Mouse (Mus musculus): Measurements from ENCODE around the gene Clca1.

DNA sequence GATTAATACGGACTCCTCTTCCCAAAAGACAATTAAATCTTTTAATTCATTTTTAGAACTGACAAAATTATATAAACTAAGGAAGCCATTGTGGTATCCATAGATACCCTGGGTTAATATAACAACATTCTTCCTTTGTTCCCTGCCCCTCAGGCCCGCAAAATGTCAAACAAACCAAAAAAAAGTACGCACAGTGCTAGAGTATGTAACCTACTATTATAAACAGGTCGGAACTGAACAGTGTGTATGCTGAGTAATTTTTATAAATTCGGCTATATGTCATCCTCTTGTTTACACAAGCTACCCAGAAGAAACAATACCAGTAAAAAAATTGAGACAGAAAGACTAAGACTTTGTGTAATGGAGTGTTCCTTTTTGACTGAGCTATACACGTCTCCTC is 45.8 kb upstream of the Clca1 start:
- TF ChIP-seq CTCF (IDR thresholded peaks at IDR 0.05; ENCODE audit: control insufficient read depth, insufficient read depth, insufficient replicate concordance, low read depth, low read length) (no peak), POLR2A (IDR thresholded peaks at IDR 0.05; ENCODE audit: control insufficient read depth, low read depth, low read length) (no peak)
